Mouse (Mus musculus) C2C12 (cell line): ENCODE measurements at regions not wholly inside any gene's neighbourhood (a gene's known extent, or its start where the extent isn't known, plus 50 kb on each side); places are given as distances from the start of the nearest gene placed in this dataset.

Experiments
- CTCF ChIP-seq: IDR thresholded peaks from one replicate; pipeline ENCODE4 v1.5.1; 2011; ENCODE audit not compliant: control insufficient read depth, insufficient read depth, insufficient read length
- FOSL1 ChIP-seq: IDR thresholded peaks from one replicate; pipeline ENCODE4 v1.8.0; 2011; ENCODE audit warnings: mild to moderate bottlenecking, low read length; ENCODE audit not compliant: poor library complexity, insufficient read depth, severe bottlenecking

- TF ChIP-seq CTCF, result no peak
- no peak for TF ChIP-seq FOSL1
Observed at GRCm38 (mm10) chr4:44434593-44434992, 133.9 kb downstream of the Melk start.
